Mouse (Mus musculus): Measurements from ENCODE around the gene Slc35b3. TPM values are rescaled to one million over a fixed set of nuclear protein-coding genes. Genes with fewer than 3 reads are reported as not detected.

The Slc35b3 gene
- total RNA-seq, 1 experiment from 2014 or later = 15.9 TPM

DNA sequence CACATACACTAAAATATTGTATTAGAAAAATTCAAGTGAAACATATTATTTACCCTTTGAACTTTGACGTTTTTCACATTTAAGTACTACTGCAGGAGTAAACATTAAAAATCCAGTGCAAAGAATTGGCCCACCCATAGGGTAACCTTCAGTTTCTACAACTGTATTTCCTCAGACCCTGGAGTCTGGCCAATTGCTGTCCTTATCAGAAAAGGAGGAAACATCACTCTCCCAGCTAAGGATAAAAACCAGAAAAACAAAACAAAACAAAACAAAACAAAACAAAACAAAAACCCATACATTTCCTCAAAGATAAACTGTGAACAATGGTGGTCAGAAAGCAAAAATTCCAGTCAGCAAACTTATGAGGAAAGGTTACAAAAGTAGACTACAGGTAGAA is 14.9 kb downstream of the Slc35b3 start:
- no peak for ATAC-seq (replicated peaks in 1 of 2; ENCODE audit: insufficient read depth in 1 of 2, low FRiP score in 2 of 2, low TSS enrichment in 1 of 2, low read depth in 1 of 2, poor library complexity in 2 of 2, severe bottlenecking in 2 of 2)

DNA sequence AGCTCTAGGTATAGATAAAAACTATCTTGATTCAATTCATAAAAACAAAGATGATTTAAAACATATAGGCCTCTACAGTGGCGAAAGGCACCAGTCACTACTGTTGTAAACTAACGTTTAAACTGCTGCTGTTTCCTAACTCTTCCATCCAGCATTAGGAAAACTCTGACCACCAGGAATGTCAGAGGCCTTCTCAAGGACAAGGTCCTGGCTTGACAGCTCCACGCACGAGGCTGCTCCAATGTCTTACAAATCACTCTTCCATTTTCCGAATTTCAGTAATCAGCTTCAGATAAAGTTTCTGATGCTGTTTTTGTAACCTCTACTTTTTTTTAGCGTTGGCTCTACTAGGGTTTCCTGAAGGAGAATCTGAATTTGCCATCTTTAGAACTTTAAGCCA is 15.7 kb downstream of the Slc35b3 start:
- no peak for ATAC-seq (replicated peaks in 1 of 2; ENCODE audit: insufficient read depth in 1 of 2, low FRiP score in 2 of 2, low TSS enrichment in 1 of 2, low read depth in 1 of 2, poor library complexity in 2 of 2, severe bottlenecking in 2 of 2)

DNA sequence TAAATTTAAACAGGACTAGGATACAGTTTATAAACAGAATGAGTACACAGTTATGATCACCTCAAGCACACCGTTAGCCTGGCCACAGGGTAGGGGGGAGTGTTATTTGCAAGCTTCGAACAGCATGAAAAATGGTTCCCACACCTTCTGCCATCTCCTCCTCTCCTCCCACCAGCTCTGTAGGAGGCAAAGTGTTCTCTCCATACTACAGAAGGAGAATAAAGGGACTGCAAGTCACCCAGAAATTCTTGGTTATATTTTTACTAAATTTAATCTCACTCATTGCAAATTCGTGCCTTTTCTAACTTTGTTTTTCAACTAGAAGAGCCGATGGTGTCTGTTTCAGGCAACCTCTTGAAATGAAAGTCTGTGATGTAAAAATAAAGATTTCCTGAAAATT is 18.9 kb downstream of the Slc35b3 start:
- no peak for ATAC-seq (replicated peaks in 1 of 2; ENCODE audit: insufficient read depth in 1 of 2, low FRiP score in 2 of 2, low TSS enrichment in 1 of 2, low read depth in 1 of 2, poor library complexity in 2 of 2, severe bottlenecking in 2 of 2)

DNA sequence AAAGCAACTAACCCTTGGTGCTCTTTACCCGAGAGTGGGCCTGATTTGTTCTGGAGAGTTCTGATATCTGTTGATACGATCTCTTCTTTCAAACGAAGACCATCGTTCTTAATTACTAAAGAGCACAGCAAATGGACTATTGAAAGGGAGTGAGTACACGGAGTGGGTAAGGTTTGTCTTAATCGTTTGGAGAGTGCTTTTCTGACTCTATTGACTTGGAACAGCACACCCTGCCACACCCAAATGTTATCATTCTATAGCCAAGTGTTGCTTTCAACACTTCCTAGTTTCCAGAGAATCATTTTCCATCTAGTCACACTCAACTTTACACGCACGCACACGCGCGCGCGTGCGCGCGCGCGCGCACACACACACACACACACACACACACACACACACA is 19.4 kb downstream of the Slc35b3 start:
- ATAC-seq (replicated peaks in 1 of 2; ENCODE audit: insufficient read depth in 1 of 2, low FRiP score in 2 of 2, low TSS enrichment in 1 of 2, low read depth in 1 of 2, poor library complexity in 2 of 2, severe bottlenecking in 2 of 2) = no peak

DNA sequence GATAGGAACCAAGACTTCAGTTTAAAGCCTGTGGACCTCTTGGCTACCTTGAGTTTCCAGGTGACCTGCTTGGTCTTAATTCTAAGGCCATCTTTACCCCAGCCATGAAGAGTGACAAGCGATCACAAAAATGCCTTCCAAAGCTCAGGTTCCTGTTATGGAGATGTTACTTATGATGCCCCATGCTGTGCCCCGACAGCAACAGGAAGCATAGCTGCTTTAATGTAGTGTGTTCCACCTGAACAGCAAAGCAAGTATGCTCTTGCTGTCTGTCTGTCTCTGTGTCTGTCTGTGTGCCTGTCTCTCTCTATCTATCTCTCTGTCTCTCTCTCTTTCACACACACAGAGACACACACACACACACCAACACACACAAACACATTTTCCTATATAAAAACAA is 22.2 kb downstream of the Slc35b3 start:
- ATAC-seq (replicated peaks in 1 of 2; ENCODE audit: insufficient read depth in 1 of 2, low FRiP score in 2 of 2, low TSS enrichment in 1 of 2, low read depth in 1 of 2, poor library complexity in 2 of 2, severe bottlenecking in 2 of 2) = no peak

DNA sequence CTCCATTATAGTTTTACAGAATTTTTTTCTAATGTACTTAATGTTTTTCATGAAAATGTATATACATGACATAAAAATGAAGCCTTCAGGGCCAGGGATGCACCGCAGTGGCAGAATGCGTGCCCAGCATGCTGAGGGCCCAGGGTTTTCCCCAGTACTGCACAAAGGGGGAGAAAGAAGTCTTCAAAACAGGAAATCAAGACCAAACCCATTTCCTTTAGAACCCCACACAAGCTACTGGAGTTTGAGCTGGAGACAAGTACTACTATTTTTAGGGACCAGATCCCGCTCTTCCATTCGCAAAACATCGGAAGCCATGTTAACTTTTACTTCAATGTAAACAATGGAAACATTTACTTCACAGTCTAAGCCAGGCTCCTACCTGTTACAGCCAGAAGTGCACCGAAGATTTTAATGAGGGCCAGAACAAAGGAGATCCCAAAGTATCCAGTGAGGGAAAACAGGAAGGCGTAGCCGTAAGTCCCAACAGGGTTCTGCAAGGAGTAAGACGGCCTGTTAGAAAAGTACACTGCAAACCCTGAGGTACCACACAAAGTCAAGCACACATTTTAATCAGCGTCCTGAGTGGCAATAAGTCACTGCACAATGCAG is 23.7 kb downstream of the Slc35b3 start:
- no peak for ATAC-seq (replicated peaks in 1 of 2; ENCODE audit: insufficient read depth in 1 of 2, low FRiP score in 2 of 2, low TSS enrichment in 1 of 2, low read depth in 1 of 2, poor library complexity in 2 of 2, severe bottlenecking in 2 of 2)

DNA sequence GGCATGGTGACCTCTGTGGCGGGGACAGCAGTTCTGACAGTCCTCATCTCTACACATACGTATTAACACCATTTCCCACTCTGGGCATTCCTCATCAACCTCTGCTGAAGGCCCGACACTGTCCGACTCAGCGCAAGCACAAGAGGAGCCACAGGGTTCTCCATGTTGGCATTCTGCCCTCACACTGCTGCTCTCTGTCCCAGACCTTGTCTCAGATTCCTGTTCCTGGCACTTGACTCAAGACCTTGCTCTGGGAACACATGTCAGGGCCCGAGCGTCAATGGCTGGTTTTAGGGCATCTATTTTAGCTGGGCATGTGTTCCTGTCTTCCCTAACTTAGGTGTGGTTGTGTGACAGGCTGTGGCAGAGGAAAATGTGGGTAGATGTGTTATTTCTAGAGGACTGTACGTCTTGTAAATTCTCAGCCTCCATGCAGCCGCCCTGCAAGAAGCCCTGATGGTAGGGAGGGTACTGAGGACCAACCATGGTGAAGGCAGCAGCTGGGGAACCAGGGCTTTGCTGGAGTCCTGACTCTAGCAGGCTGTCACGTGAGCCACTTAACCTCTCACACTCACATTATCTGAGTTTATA is 24.7 kb downstream of the Slc35b3 start:
- no peak for ATAC-seq (replicated peaks in 1 of 2; ENCODE audit: insufficient read depth in 1 of 2, low FRiP score in 2 of 2, low TSS enrichment in 1 of 2, low read depth in 1 of 2, poor library complexity in 2 of 2, severe bottlenecking in 2 of 2)

DNA sequence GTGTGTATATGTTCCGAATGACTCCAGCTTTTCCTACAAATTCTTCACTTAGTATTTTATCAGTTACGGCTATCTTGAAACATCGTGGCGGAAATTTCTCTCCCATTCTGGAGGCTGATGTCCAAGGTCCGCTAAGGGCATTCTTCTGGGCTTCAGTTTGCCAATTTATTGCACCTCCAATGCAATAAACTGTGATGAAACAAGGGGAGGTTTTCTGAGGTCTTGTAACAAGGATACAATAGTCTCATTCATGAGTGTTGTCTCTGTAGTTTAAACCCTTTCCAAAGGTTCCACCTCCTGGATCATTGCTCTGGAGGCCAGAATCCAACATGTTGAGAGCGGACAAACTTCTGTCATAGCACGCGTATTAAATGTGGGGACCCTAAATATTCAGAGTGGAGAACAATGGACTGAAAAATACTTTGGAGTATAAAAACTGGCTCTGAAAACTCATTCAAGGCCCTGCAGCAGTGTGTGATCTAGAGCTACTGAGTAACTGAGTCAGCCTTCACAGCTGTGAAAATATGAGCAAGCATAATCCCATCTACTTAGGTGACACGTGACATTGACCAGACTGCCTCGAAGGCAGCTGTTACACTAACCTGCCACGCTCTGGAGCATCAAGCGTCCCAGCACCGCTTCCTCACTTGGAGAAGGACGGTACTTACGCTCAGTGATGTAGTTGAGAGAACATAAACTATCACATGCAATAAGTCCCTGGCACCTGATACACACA is 30.7 kb downstream of the Slc35b3 start:
- no peak for ATAC-seq (replicated peaks in 1 of 2; ENCODE audit: insufficient read depth in 1 of 2, low FRiP score in 2 of 2, low TSS enrichment in 1 of 2, low read depth in 1 of 2, poor library complexity in 2 of 2, severe bottlenecking in 2 of 2)

DNA sequence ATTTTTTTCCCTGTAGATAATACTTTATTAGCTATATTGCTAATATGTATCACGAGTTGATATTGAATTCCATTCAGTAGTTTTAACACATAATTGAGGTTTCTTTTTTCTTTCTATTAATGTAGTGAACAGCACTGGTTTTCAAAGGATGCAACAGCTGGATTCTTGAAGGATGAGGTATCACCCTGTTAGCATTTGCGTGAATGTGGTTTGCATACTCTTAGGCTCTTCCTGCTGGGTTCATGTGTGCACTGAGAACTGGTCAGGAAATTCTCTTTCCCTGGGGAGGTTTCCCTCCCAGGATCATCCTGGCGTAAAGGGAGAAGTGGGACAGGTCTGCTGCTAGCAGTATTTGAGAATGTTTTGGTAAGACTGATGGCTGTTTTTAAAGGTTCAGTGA is 38.0 kb downstream of the Slc35b3 start:
- no peak for ATAC-seq (replicated peaks in 1 of 2; ENCODE audit: insufficient read depth in 1 of 2, low FRiP score in 2 of 2, low TSS enrichment in 1 of 2, low read depth in 1 of 2, poor library complexity in 2 of 2, severe bottlenecking in 2 of 2)

DNA sequence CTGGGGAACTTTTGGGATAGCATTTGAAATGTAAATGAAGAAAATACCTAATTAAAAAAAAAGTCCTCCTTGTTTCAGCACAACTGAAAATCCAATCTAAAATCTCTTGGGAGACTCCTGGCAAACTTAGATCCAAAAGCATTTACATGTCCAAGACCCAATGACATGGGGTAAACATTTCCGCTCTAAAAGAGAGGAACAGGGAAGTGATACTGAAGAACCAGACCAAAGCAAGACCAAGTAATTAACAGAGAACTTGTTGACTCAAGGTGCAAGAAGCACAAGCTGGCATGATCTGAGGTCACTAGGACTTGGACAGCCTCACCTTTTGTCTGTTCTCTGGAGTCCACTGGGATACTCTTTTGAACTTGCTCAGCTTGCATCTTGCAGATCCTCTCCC is 39.4 kb downstream of the Slc35b3 start:
- ATAC-seq (replicated peaks in 1 of 2; ENCODE audit: insufficient read depth in 1 of 2, low FRiP score in 2 of 2, low TSS enrichment in 1 of 2, low read depth in 1 of 2, poor library complexity in 2 of 2, severe bottlenecking in 2 of 2) = no peak

DNA sequence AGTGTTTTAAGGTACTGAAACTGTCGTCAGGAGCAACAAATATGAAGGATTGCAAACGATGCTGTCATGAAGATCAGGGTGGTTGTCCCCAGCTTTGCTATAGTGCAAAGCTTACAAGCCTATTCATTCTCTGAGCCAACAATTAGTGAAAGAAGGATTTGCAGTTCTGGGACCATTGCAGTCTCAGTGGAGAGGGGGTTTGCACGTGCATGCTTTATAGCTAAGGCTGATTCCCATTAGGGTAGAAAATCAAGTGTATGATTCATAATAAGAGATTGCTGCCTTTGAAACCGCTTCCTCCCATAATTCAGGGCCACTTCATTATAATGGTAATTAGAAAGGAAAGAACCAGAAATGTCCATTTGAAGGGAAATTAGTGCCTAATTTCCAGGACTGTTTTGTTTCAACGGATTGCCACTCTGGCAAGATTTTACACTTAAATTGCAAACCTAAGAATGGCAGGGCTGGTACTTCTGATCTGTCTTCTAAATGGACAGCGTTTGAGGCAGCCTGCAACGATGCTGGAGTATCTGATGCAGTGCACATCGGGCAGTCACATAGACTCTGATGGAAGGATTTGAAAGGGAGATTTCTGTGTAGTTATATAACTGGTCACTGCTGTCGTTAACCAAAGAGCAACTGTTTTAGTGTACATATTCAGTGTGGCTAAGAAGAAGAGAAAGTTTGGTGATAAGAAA is 42.3 kb downstream of the Slc35b3 start:
- ATAC-seq (replicated peaks in 1 of 2; ENCODE audit: insufficient read depth in 1 of 2, low FRiP score in 2 of 2, low TSS enrichment in 1 of 2, low read depth in 1 of 2, poor library complexity in 2 of 2, severe bottlenecking in 2 of 2) = no peak

DNA sequence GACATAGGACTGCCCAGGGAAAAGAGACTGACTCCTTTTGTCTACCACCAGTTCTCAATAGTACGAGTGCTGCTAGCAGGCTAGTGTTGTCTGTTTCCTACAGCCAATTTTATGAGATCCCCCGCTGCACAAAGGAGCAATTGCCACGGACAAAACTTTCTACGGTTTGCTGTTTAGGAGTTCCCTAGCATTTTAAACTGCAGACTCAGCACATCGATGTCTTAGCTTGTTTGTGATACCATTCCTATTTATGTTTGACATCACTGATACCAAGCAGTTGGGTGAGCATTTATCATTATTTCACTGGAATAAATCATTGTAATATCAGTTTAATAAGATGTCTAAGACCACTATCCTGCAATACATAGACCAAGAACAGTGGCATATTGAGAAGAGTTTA is 43.1 kb downstream of the Slc35b3 start:
- no peak for ATAC-seq (replicated peaks in 1 of 2; ENCODE audit: insufficient read depth in 1 of 2, low FRiP score in 2 of 2, low TSS enrichment in 1 of 2, low read depth in 1 of 2, poor library complexity in 2 of 2, severe bottlenecking in 2 of 2)

DNA sequence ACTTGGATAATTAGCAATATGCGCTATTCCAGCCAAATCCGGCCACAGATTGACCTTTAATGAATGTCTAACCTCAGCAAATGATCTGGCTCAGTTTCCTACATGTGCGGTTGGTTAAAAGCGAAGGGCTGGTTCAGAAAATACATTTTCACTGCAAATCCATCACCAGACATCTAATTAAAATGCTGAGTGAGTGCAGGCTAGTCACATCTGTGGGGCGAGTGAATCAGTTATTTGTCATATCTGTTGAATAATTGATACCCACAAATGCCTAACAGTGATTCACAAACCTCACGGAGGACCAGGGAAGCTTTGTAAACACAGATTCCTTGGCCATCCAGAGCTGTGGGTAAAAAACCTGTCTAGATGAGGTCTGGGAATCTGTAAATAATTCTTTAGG is 45.9 kb downstream of the Slc35b3 start:
- no peak for ATAC-seq (replicated peaks in 1 of 2; ENCODE audit: insufficient read depth in 1 of 2, low FRiP score in 2 of 2, low TSS enrichment in 1 of 2, low read depth in 1 of 2, poor library complexity in 2 of 2, severe bottlenecking in 2 of 2)

DNA sequence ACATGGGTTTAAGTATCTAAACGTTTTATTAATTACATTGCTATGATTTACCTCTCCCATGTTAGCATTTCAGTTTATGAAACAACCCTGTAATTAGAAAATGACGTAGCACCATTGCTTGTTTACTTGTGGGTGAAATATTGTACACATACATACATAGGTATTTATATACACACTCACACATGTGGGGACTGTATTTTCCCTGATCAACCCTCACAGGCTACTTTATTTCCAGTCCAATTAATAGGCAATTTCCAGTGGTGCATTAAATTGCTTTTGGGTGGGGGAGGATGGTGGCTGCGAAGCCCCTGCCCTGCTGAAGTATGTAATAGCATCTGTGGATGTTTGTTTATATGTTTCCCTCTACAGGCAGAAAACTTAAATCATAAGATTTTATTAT is 68.3 kb downstream of the Slc35b3 start:
- ATAC-seq (replicated peaks in 1 of 2; ENCODE audit: insufficient read depth in 1 of 2, low FRiP score in 2 of 2, low TSS enrichment in 1 of 2, low read depth in 1 of 2, poor library complexity in 2 of 2, severe bottlenecking in 2 of 2) = no peak
